Mouse (Mus musculus) hindbrain, embryonic 10.5 days (tissue): Measurements from ENCODE around the gene Etl4. TPM values are rescaled to one million over a fixed set of nuclear protein-coding genes. Genes with fewer than 3 reads are reported as not detected.

ENCODE experiments used
- DNase-seq: peaks from one replicate; pipeline ENCODE4 v3.0.0-alpha.2; 2017; ENCODE audit warnings: low spot score
- H3K27ac ChIP-seq: fragments of 300-500 bp; sonication (generic); 2 replicates; pipeline ENCODE4 v1.5.1; 2016; ENCODE audit warnings: mild to moderate bottlenecking, moderate library complexity
- H3K27me3 ChIP-seq: fragments of 300-500 bp; sonication (generic); 2 replicates; pipeline ENCODE4 v1.6.1; 2016; ENCODE audit warnings: mild to moderate bottlenecking; ENCODE audit not compliant: poor library complexity, insufficient read depth, severe bottlenecking
- H3K36me3 ChIP-seq: fragments of 300-500 bp; sonication (generic); 2 replicates; pipeline ENCODE4 v1.6.1; 2016; ENCODE audit warnings: mild to moderate bottlenecking, moderate library complexity
- H3K4me1 ChIP-seq: fragments of 300-500 bp; sonication (generic); replicated peaks from 2 replicates; pipeline ENCODE4 v1.6.1; 2016; ENCODE audit warnings: mild to moderate bottlenecking
- H3K4me3 ChIP-seq: fragments of 300-500 bp; sonication (generic); 2 replicates; pipeline ENCODE4 v1.5.1; 2016; ENCODE audit warnings: mild to moderate bottlenecking, moderate library complexity
- H3K9me3 ChIP-seq: fragments of 300-500 bp; sonication (generic); 2 replicates; pipeline ENCODE4 v1.6.1; 2016; ENCODE audit warnings: mild to moderate bottlenecking, moderate library complexity
- WGBS: fragments of 180-500 bp; shearing (Covaris S2); methylation state at CpG from one replicate; pipeline ENCODE4 v1.1.7; 2016; 5-methylcytosine and 5-hydroxymethylcytosine counted together
- polyA plus RNA-seq: library from polyadenylated mRNA; unstranded; fragments of >200 nt; fragmentation: Nextera tagmentation; extraction: Ambion mirVana; gene quantifications from 2 replicates; pipeline ENCODE4 v1.2.1, GENCODE M21; 2016

Gene Etl4
- polyA plus RNA-seq, 1 experiment from 2014 or later: 17.8 TPM

DNA sequence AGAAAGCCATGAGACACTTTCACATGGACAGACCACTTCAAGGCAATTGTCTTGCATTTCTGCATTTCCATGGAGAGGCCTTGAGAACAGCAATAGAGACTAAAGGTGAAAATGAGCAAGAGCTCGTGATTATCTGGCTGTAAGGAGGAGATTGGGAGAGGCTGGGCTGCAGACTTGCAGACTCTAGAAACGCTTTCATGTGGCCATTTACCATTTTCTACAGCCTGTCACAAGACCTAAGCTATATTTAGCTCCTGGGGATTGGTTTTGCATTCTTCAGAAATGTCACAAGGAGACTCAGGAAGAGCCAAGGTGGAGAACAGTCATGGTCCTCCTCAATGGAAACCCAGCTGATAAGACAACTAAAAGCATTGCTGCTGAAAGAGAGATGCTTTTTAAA, 801.4 kb downstream of the Etl4 start:
- no peaks in the 10 kb centered on the region for H3K36me3 ChIP-seq
- H3K27me3 ChIP-seq: no peaks in the 10 kb centered on the region
- no peak overlapping the region for H3K27ac ChIP-seq
- no peaks in the 10 kb centered on the region for H3K4me1 ChIP-seq
- H3K4me3 ChIP-seq: no peak overlapping the region
- DNase-seq: no peak
- 83% methylated on average over 2 of the region's 2 CpGs for WGBS
- no peaks in the 10 kb centered on the region for H3K9me3 ChIP-seq

DNA sequence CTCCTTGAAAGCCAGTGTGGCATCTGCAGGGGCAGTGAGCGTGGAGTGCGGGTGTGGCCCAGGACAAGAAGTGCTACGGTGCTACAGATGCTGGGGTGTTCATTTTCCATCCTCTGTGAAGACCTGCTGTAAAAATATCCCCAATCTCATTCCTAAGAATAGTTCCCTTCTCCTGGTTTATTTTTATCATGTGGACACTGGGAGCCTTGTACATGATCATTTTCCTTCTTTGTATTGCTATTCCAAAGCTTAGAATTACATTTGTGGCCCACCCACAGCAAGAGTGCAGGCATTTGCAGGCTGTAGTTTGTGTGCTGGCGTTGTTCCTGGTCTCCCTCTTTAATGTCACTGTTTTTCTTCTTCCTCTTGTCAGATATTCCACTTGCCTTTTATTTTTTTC, 809.5 kb downstream of the Etl4 start:
- DNase-seq: no peak
- H3K4me3 ChIP-seq: no peak overlapping the region
- H3K36me3 ChIP-seq: no peaks in the 10 kb centered on the region
- no peak overlapping the region for H3K27ac ChIP-seq
- H3K4me1 ChIP-seq: peaks cover 21% of the 10 kb centered on the region
- no peaks in the 10 kb centered on the region for H3K27me3 ChIP-seq
- WGBS: 93% methylated on average over 4 of the region's 4 CpGs
- H3K9me3 ChIP-seq: no peaks in the 10 kb centered on the region

DNA sequence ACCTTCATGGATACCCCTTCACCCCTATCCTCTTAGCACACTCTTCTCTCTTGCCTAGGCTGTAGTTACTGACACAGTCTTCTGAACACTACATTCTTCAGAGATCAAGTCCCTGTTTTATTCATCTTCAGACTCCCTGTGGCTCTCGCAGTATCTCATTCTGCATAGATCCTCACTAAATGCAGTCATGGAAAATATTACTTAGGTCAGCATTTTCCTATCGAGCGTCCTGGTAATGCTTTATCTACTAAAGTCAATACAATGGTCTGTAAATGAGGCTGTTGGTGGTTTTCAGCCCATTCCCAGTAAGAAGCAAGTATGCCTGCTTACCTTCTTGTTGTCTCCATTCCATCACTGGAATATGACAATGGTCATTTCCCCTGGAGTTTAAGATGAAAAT, 811.5 kb downstream of the Etl4 start:
- WGBS: 88% methylated on average over 3 of the region's 3 CpGs
- H3K9me3 ChIP-seq: no peaks in the 10 kb centered on the region
- H3K27ac ChIP-seq: no peak overlapping the region
- H3K27me3 ChIP-seq: peaks cover 4% of the 10 kb centered on the region; the same call in 1 of the 2 replicates
- H3K4me3 ChIP-seq: no peak overlapping the region
- no peak for DNase-seq
- H3K36me3 ChIP-seq: no peaks in the 10 kb centered on the region
- peaks cover 26% of the 10 kb centered on the region for H3K4me1 ChIP-seq

DNA sequence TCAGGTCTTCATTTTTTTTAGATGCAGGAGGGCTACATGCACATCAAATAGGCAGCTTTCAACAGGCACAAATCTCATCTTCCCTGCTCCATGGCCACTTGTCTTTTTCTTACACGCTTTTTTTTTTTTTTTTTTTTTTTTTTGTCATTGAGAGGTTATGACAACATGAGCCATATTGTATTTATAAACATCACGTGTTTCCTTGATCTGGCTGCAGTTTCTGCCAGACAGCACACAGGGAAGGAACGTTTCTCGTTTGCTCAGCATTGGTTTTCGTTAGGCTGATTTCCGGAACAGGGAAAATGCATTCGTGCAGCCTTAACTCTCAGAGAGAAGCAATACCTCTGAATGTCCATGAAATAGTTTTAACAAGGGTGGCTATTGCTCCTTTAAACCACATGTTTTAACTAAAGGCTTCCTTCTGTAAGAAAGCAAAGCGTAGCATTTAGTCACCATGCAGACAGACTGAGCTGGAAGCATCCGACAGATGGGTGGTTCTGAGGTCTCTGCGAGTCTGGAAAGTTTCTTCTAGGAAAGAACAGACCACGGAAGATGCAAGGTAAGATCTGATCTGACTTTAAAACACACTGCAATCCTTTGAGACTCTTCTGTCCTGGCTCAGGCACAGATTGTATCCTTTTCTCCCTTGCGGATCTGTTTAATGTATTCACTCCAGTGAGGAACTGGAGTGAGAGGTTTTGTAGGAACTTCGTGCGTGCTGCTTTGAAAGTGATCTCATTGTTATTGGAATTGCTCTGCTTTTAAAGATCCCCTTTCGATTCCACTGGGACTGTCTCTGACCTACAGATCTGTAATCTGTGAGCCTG, 812.8 kb downstream of the Etl4 start:
- DNase-seq: no peak
- H3K4me1 ChIP-seq: peaks cover 30% of the 10 kb centered on the region

DNA sequence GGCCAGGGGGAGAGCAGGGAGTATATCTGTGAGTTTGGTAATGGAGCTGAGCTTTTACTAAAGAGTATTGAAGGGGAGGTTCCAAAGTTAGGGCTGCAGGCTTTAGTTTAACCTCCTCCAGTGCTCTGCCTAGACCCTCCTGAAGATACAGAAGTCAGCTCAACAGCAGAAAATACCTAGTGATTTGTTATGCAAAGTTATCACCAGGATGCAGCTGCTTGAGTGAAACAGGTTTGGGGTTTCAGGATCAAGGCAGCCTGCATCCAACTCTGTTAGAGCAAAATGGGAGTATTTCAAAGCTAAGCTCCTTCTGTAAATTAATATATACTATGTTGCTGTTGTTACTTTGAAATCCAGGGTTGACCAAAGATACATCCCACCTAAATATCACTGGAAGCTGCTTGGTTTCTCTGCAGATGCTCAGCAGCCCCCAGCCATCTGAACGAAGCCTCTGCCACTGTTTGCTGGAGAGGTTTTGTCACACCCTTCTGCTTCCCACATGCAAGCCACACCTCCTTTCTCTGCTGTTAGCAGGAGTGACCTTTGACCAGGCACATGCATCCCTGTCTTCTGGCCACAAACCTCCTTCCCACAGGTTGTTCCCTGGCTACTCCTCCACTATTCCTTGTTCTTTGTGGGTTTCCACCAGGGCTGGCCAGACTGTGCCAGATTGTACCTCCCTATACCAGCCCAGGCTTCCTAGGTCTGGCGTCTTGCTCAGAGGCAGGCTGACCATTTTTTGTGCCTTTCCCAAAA, 814.6 kb downstream of the Etl4 start:
- WGBS: 32% methylated on average over 2 of the region's 2 CpGs
- H3K36me3 ChIP-seq: no peaks in the 10 kb centered on the region
- H3K27me3 ChIP-seq: peaks cover 4% of the 10 kb centered on the region; the same call in 1 of the 2 replicates
- H3K27ac ChIP-seq: no peak overlapping the region
- no peak for DNase-seq
- H3K4me1 ChIP-seq: peaks cover 30% of the 10 kb centered on the region
- no peaks in the 10 kb centered on the region for H3K9me3 ChIP-seq
- H3K4me3 ChIP-seq: no peak overlapping the region

More for the DNA sequence above, 812.8 kb downstream of the Etl4 start:
- Histone ChIP-seq H3K9me3 (no peaks in the 10 kb centered on the region), H3K36me3 (no peaks in the 10 kb centered on the region), H3K27me3 (peaks cover 4% of the 10 kb centered on the region; the same call in 1 of the 2 replicates), H3K27ac (peak overlapping the region; percentile 26; the same call in 1 of the 2 replicates), H3K4me3 (peak overlapping the region; percentile 20; the same call in 1 of the 2 replicates)
- 22% methylated on average over 15 of the region's 15 CpGs for WGBS

DNA sequence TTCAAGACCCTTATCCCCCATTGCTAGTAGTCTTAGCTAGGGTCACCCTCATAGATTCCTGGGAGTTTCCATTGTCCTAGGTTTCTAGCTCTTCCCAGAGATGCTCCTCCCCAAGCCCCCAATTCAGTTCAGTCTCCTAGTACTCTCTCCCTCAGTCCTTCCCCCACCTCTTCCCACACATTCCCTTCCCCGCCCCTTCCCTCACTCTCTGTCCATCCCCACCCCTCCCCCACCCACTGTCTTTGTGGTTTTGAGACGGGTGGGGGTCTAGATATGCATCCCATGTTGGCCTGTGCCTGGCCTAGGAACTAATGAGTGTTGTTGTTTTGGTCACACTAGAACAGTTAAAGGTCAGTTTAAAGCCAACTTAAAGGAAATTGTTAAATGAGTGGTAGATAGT, 817.4 kb downstream of the Etl4 start:
- H3K36me3 ChIP-seq: no peaks in the 10 kb centered on the region
- no peak overlapping the region for H3K27ac ChIP-seq
- 63% methylated on average over 2 of the region's 2 CpGs for WGBS
- H3K4me3 ChIP-seq: no peak overlapping the region
- no peaks in the 10 kb centered on the region for H3K9me3 ChIP-seq
- no peak for DNase-seq
- peaks cover 4% of the 10 kb centered on the region; the same call in 1 of the 2 replicates for H3K27me3 ChIP-seq
- peaks cover 26% of the 10 kb centered on the region for H3K4me1 ChIP-seq

DNA sequence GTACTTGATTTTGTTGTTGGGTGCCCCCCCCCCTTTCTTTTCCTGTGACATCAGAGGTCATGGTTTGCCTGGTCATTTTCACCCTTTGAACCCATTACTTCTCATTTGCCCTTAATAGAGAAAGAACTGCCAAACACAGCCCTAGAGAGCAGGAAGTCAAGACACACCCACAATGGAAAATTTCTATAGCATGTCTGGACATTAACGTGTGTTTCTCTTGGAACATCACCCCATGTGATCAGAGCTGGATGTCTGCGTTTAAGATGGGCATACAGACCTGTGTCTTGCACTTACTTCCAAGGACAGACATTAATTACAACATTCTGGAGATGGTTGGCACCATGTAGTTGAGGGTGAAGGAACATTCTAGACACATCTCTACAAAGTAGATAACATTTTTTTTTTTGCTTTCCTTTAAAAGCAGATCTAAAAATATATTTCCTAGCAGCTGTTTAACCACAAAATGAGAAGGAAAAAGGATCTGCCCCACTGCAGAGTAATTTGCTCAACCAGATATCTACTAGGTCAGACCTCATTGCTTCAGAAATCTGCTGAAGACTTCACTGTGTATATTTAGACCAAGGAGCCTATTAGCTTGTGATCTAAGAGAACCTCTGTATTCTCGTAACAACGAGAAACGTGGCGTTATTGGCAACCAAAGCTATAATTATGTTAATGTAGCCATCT, 818.3 kb downstream of the Etl4 start:
- H3K4me1 ChIP-seq: peaks cover 19% of the 10 kb centered on the region
- WGBS: 85% methylated on average over 6 of the region's 6 CpGs
- no peaks in the 10 kb centered on the region for H3K9me3 ChIP-seq
- H3K36me3 ChIP-seq: no peaks in the 10 kb centered on the region
- no peak overlapping the region for H3K27ac ChIP-seq
- H3K4me3 ChIP-seq: no peak overlapping the region
- H3K27me3 ChIP-seq: peaks cover 10% of the 10 kb centered on the region; the same call in 1 of the 2 replicates
- DNase-seq: no peak

DNA sequence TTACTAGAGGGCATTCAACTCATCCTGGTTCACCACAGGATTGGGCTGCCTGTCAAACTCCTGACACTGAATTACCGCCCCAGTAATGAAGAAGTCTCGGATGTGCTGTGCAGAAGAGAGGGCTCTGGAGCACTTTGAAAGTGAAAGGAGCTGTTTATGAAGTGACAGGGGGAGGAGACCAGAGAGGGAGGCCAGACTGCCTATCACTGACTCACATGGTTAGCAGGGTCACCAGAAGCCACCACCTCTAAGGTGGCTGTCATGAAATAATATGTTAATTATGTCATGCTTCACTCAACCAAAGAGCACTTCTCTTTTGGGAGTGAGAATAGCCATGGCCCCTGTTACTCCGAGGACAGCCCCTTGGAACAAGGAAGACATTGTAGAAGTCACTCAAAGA, 825.9 kb downstream of the Etl4 start:
- Histone ChIP-seq H3K27ac (no peak overlapping the region; the same call in 1 of the 2 replicates), H3K9me3 (no peaks in the 10 kb centered on the region), H3K4me1 (peaks cover 27% of the 10 kb centered on the region), H3K4me3 (no peak overlapping the region), H3K36me3 (no peaks in the 10 kb centered on the region), H3K27me3 (peaks cover 16% of the 10 kb centered on the region; the same call in 1 of the 2 replicates)
- peak; percentile 25 for DNase-seq
- WGBS: 30% methylated on average over 3 of the region's 3 CpGs

DNA sequence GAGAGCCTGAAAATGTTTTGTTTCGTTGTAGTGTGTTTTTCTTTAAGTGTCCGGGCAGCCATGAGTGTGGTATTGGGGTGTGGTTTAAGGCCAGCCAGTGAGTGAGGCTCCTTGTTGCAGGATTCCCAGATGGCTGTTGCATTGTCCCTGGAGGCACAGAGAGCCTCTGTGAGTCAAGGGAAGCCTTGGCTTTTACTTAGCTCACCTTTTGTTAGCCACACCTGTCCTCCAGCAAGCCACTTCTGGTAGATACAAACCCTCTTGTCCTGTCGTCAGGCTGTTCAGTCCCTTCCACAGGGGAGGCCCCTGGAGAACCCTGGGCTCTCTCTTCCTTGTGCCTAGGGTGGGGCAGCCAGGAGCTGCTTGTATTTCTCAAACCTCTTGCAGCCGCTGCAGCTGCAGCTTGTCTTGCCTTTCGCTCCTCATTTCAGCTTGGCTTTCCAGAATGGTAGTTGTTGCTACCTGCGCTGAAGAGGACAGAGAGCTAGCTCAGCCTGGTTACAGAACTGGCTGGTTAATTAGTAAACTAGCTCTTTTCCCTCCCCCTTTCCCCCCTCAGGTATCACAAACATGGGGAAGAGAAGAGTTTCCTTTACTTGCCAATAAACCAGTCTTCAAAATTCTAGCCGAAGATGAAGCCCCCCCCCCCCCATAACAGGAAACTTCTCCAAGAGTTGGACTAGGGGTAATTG, 826.9 kb downstream of the Etl4 start:
- no peak overlapping the region for H3K4me3 ChIP-seq
- H3K27ac ChIP-seq: peak overlapping the region; percentile 25
- H3K36me3 ChIP-seq: no peaks in the 10 kb centered on the region
- H3K4me1 ChIP-seq: peaks cover 27% of the 10 kb centered on the region
- H3K27me3 ChIP-seq: peaks cover 16% of the 10 kb centered on the region; the same call in 1 of the 2 replicates
- H3K9me3 ChIP-seq: no peaks in the 10 kb centered on the region
- no peak for DNase-seq
- WGBS: 65% methylated on average over 7 of the region's 7 CpGs

DNA sequence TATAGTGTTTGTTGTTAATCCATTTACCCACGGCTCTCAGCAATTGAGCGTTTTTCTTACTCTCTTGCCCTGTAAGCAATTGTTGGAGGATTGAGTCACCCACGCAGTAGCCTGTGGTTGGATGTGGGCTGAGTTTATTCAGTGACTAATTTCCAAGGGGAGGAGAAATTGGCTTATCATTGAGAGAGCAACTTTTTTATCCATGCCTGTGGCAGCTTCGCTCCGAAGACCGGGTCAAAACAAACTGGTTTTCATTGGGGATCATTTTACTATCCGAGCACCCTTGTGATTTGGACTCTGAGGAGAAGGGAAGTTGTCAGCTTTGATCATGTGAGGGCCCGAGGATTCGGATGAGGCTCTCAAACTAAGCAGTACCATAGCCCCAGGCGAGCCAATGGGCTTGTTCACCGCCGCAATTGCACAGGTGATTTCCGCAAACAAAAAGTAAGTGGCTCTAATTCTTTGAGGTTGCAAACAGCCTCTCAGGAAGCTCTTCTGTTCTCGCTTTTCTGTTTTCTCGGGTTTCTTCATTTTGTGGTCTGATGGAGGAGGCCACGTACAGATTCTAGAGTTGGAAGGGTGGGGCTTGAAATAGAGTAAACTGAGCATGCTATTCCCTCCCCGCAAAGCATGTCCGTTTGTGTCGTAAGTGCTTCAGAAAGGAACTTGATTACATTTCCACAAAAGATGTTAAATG, 827.7 kb downstream of the Etl4 start:
- no peaks in the 10 kb centered on the region for H3K36me3 ChIP-seq
- H3K27ac ChIP-seq: no peak overlapping the region
- H3K4me3 ChIP-seq: no peak overlapping the region
- no peak for DNase-seq
- peaks cover 14% of the 10 kb centered on the region; the same call in 1 of the 2 replicates for H3K27me3 ChIP-seq
- WGBS: 76% methylated on average over 19 of the region's 19 CpGs
- H3K9me3 ChIP-seq: no peaks in the 10 kb centered on the region
- peaks cover 27% of the 10 kb centered on the region for H3K4me1 ChIP-seq

DNA sequence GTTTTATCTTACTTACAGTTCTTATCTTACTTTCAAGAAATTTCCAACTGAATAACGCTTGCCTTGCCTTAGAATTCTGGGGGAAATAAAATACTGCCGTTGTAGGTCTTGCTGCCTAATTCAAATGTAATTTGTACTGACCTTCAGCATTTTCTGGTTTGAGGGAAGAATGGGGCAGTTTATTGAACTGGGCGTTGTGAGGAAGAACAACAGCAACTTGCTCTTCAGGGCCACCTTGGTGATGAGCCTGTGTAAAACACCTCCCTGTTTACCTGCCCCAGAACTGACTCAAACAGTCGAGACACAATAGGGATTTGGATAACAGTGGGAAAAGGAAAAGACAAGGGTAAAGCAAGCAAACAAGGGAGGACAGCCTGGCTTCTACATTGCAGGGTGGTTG, 828.3 kb downstream of the Etl4 start:
- H3K4me1 ChIP-seq: peaks cover 27% of the 10 kb centered on the region
- no peaks in the 10 kb centered on the region for H3K9me3 ChIP-seq
- no peaks in the 10 kb centered on the region for H3K36me3 ChIP-seq
- no peak for DNase-seq
- H3K27me3 ChIP-seq: peaks cover 10% of the 10 kb centered on the region; the same call in 1 of the 2 replicates
- H3K27ac ChIP-seq: no peak overlapping the region
- 75% methylated on average over 4 of the region's 4 CpGs for WGBS
- no peak overlapping the region for H3K4me3 ChIP-seq

DNA sequence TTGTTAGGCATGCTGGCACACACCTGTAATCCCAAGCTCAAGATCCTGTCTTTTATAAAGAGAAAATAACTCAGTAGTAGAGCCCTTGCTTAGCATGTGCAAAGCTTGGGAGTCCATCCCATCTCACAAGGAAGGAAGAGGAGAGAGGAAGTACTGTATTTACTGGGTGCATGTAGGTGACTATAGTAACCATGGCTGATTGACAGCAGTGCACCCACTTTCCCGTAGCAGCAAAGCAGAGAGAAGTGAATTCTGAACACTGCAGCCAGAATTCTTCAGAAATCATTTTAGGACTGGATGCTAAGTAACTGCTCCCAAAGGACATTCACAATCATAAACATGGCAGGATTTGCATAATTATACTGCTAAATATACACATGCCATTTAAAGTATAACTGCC, 838.1 kb downstream of the Etl4 start:
- H3K4me3 ChIP-seq: no peak overlapping the region
- no peak for DNase-seq

More for the DNA sequence above, 838.1 kb downstream of the Etl4 start:
- Histone ChIP-seq H3K27me3 (no peaks in the 10 kb centered on the region), H3K4me1 (no peaks in the 10 kb centered on the region), H3K9me3 (no peaks in the 10 kb centered on the region), H3K36me3 (peaks cover 2% of the 10 kb centered on the region; the same call in 1 of the 2 replicates), H3K27ac (no peak overlapping the region)
- WGBS: 80% methylated on average over 1 of the region's 1 CpGs
